Comparison of ENCODE assay signal across 8 mouse cellular contexts in the genomic region with DNA sequence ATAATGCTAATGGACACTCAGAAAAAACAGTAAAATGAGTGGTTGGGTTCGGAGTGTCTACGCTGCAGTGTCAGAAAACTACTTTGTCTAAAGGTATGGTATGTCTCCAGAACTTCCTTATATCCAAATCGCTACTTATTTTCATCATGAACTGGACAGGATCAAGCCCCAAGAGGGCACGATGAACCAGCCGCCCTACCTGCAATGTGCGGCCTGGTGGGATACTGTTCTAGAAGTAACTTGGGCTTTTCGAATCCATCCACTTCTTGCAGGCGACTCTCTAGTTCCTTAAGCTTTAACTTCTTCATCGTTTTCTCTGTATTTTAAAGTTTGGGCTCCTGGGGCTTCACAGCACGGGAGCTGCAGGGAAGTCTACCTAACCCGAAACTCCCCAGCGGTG. TPM values are rescaled to one million over a fixed set of nuclear protein-coding genes. Genes with fewer than 3 reads are reported as not detected.
A peak's percentile ranks its signal among the peaks of the same experiment; 100 is the strongest.
DNase-seq lines count a peak whose midpoint lies in the region; ATAC-seq and TF ChIP-seq lines count a peak whose summit lies in the region.

No protein-coding gene starts in this region.

- intact Hi-C loops in heart, adult 2 months (cut with DNase I), result loop anchor here (1.0 kb wide), 2 partner anchors 12 to 24 kb away; a partner anchor contains a TSS
- intact Hi-C loops in left cerebral cortex, postnatal 10 days (cut with DNase I), result no loop called here

- ATAC-seq in forebrain, embryonic 13.5 days, result peak; percentile 54; the same call in 1 of the 2 replicates
- ATAC-seq in liver, embryonic 13.5 days (ENCODE audit: low read depth), result peak; percentile 55

- no peaks in the 10 kb centered on the region for H3K9me3 ChIP-seq in E14TG2a.4 (ENCODE audit: low read length)
- no peaks in the 10 kb centered on the region for H3K9me3 ChIP-seq in forebrain, embryonic 13.5 days (replicated peaks)
- H3K9me3 ChIP-seq in liver, embryonic 13.5 days (replicated peaks), result no peaks in the 10 kb centered on the region

- H3K36me3 ChIP-seq in heart, adult 2 months (ENCODE audit: control insufficient read depth, insufficient read depth, low read length), result peaks cover 2% of the 10 kb centered on the region; the same call in 1 of the 2 replicates
- H3K36me3 ChIP-seq in E14TG2a.4 (ENCODE audit: insufficient read depth, low read length), result peaks cover 14% of the 10 kb centered on the region
- no peaks in the 10 kb centered on the region for H3K36me3 ChIP-seq in forebrain, embryonic 13.5 days (ENCODE audit: poor library complexity, severe bottlenecking)
- peaks cover 5% of the 10 kb centered on the region; the same call in 1 of the 2 replicates for H3K36me3 ChIP-seq in liver, embryonic 13.5 days

- H3K4me2 ChIP-seq in forebrain, embryonic 13.5 days, result peak overlapping the region; percentile 73
- peak overlapping the region; percentile 66 for H3K4me2 ChIP-seq in liver, embryonic 13.5 days

- TF ChIP-seq CTCF in heart, adult 2 months (IDR thresholded peaks at IDR 0.05), result no peak
- no peak for TF ChIP-seq CTCF in E14TG2a.4 (conservative IDR thresholded peaks at IDR 0.05; ENCODE audit: low read length)

- TF ChIP-seq EP300 in heart, adult 2 months (IDR thresholded peaks at IDR 0.05; ENCODE audit: insufficient read depth, low read depth, low read length), result no peak

- H3K27me3 ChIP-seq in heart, adult 2 months (ENCODE audit: control insufficient read depth, insufficient read depth, low read length), result no peaks in the 10 kb centered on the region
- no peaks in the 10 kb centered on the region for H3K27me3 ChIP-seq in E14TG2a.4 (ENCODE audit: insufficient read depth, low read length)
- H3K27me3 ChIP-seq in forebrain, embryonic 13.5 days, result no peaks in the 10 kb centered on the region
- H3K27me3 ChIP-seq in liver, embryonic 13.5 days, result no peaks in the 10 kb centered on the region

- no peaks in the 10 kb centered on the region; the same call in 1 of the 2 replicates for H3K79me2 ChIP-seq in heart, adult 2 months (replicated peaks; ENCODE audit: control insufficient read depth, insufficient read depth, low read length)

- H3K9ac ChIP-seq in heart, adult 2 months (ENCODE audit: low read depth, low read length), result peak overlapping the region; percentile 85
- H3K9ac ChIP-seq in forebrain, embryonic 13.5 days, result peak overlapping the region; percentile 80
- H3K9ac ChIP-seq in liver, embryonic 13.5 days, result peak overlapping the region; percentile 94

- H3K4me3 ChIP-seq in heart, adult 2 months, result peak overlapping the region; percentile 88
- H3K4me3 ChIP-seq in E14TG2a.4 (replicated peaks; ENCODE audit: low read length), result peak overlapping the region; percentile 90
- peak overlapping the region; percentile 56 for H3K4me3 ChIP-seq in forebrain, embryonic 13.5 days
- H3K4me3 ChIP-seq in liver, embryonic 13.5 days (replicated peaks), result peak overlapping the region; percentile 87

- peaks cover 2% of the 10 kb centered on the region; the same call in 1 of the 2 replicates for H3K4me1 ChIP-seq in heart, adult 2 months (ENCODE audit: control insufficient read depth, insufficient read depth, low read length)
- H3K4me1 ChIP-seq in E14TG2a.4 (replicated peaks; ENCODE audit: low read depth, low read length), result peaks cover 29% of the 10 kb centered on the region
- H3K4me1 ChIP-seq in forebrain, embryonic 13.5 days, result peaks cover 12% of the 10 kb centered on the region
- H3K4me1 ChIP-seq in liver, embryonic 13.5 days (replicated peaks), result peaks cover 17% of the 10 kb centered on the region

- TF ChIP-seq POLR2A in heart, adult 2 months (IDR thresholded peaks at IDR 0.05; ENCODE audit: insufficient read depth, low read depth, low read length), result no peak

- peak overlapping the region; percentile 82 for H3K27ac ChIP-seq in heart, adult 2 months
- no peak overlapping the region for H3K27ac ChIP-seq in forebrain, embryonic 13.5 days
- H3K27ac ChIP-seq in liver, embryonic 13.5 days, result peak overlapping the region; percentile 84

- WGBS in heart, adult 2 months, result 4% methylated on average over 12 of the region's 12 CpGs
- WGBS in forebrain, embryonic 13.5 days, result 6% methylated on average over 12 of the region's 12 CpGs
- WGBS in liver, embryonic 13.5 days (ENCODE audit: insufficient replicate concordance), result 2% methylated on average over 12 of the region's 12 CpGs

- DNase-seq in heart, adult 2 months, result no peak
- DNase-seq in heart, adult 8-10 months (ENCODE audit: low spot score), result no peak
- DNase-seq in liver, embryonic 13.5 days, result no peak
- no peak for DNase-seq in left cerebral cortex, postnatal 10 days (ENCODE audit: extremely low spot score in 1 of 2, low spot score in 2 of 2)
- no peak for DNase-seq in thymus, postnatal 36 days
- no peak for DNase-seq in retina, embryonic 14.5 days (ENCODE audit: low spot score)

RNA-seq across cellular contexts. Expression of a gene that starts 0.4 kb away (rescaled TPM):
- 10 to 100 TPM; 20.4 to 24.9 TPM for total RNA-seq in heart, adult 2 months (2021)
- 5.5 and 7.2 TPM in 2 replicates for polyA plus RNA-seq in heart, adult 2 months (2012; rRNA removed)
- total RNA-seq in heart, adult 8-10 months (2022), result 10 to 100 TPM; 21.0 to 24.4 (median 22.6) TPM
- polyA plus RNA-seq in forebrain, embryonic 13.5 days (2015; fragmentation: Nextera tagmentation; extraction: Ambion mirVana), result 36.2 and 40.6 TPM in 2 replicates
- 40.8 and 42.1 TPM in 2 replicates for polyA plus RNA-seq in liver, embryonic 13.5 days (2015; fragmentation: Nextera tagmentation; extraction: Ambion mirVana)
- total RNA-seq in left cerebral cortex, postnatal 10 days (2021), result 10 to 100 TPM; 12.3 to 14.8 TPM

RNA-seq across cellular contexts. Expression of a gene that starts 12.0 kb away (rescaled TPM):
- 100 to 1,000 TPM; 112 to 117 TPM for total RNA-seq in heart, adult 2 months (2021)
- polyA plus RNA-seq in heart, adult 2 months (2012; rRNA removed), result 26.0 and 50.8 TPM in 2 replicates
- 100 to 1,000 TPM; 129 to 132 (median 132) TPM for total RNA-seq in heart, adult 8-10 months (2022)
- polyA plus RNA-seq in forebrain, embryonic 13.5 days (2015; fragmentation: Nextera tagmentation; extraction: Ambion mirVana), result 14.2 and 15.7 TPM in 2 replicates
- polyA plus RNA-seq in liver, embryonic 13.5 days (2015; fragmentation: Nextera tagmentation; extraction: Ambion mirVana), result 5.1 and 6.0 TPM in 2 replicates
- 100 to 1,000 TPM; 132 to 142 TPM for total RNA-seq in left cerebral cortex, postnatal 10 days (2021)

RNA-seq across cellular contexts. Expression of a gene that starts 23.7 kb away (rescaled TPM):
- 10 to 100 TPM; 58.4 to 64.0 TPM for total RNA-seq in heart, adult 2 months (2021)
- 4.3 and 10.7 TPM in 2 replicates for polyA plus RNA-seq in heart, adult 2 months (2012; rRNA removed)
- total RNA-seq in heart, adult 8-10 months (2022), result 10 to 100 TPM; 58.2 to 78.0 (median 62.0) TPM
- polyA plus RNA-seq in forebrain, embryonic 13.5 days (2015; fragmentation: Nextera tagmentation; extraction: Ambion mirVana), result 400 and 426 TPM in 2 replicates
- polyA plus RNA-seq in liver, embryonic 13.5 days (2015; fragmentation: Nextera tagmentation; extraction: Ambion mirVana), result 204 and 266 TPM in 2 replicates
- total RNA-seq in left cerebral cortex, postnatal 10 days (2021), result 100 to 1,000 TPM; 138 to 143 TPM
